Mouse (Mus musculus) neural tube, embryonic 14.5 days (tissue): ENCODE measurements around the gene Serp2. TPM values are rescaled to one million over a fixed set of nuclear protein-coding genes. Genes with fewer than 3 reads are reported as not detected.

Experiments
- ATAC-seq: fragments of 200-750 bp; cut with Nextera tagmentation; 2 replicates; pipeline ENCODE4 v1.8.0; 2017; ENCODE audit warnings: low read depth, mild to moderate bottlenecking, moderate TSS enrichment, moderate library complexity
- H3K27ac ChIP-seq: fragments of 300-500 bp; sonication (generic); 2 replicates; pipeline ENCODE4 v1.5.1; 2014; ENCODE audit warnings: low read depth, mild to moderate bottlenecking, control low read depth, low read length, moderate library complexity, mixed read lengths
- H3K27me3 ChIP-seq: fragments of 300-500 bp; sonication (generic); 2 replicates; pipeline ENCODE4 v1.6.1; 2014; ENCODE audit warnings: low read length; ENCODE audit not compliant: control insufficient read depth, insufficient read depth
- H3K36me3 ChIP-seq: fragments of 300-500 bp; sonication (generic); 2 replicates; pipeline ENCODE4 v1.6.1; 2014; ENCODE audit warnings: low read length, mixed read lengths; ENCODE audit not compliant: control insufficient read depth, insufficient read depth
- H3K4me1 ChIP-seq: fragments of 300-500 bp; sonication (generic); 2 replicates; pipeline ENCODE4 v1.6.1; 2014; ENCODE audit warnings: low read length; ENCODE audit not compliant: control insufficient read depth, insufficient read depth
- H3K4me2 ChIP-seq: fragments of 300-500 bp; sonication (generic); 2 replicates; pipeline ENCODE4 v1.6.1; 2014; ENCODE audit warnings: mild to moderate bottlenecking, low read depth, low read length, control low read depth
- H3K4me3 ChIP-seq: fragments of 300-500 bp; sonication (generic); 2 replicates; pipeline ENCODE4 v1.5.1; 2014; ENCODE audit warnings: low read depth, low read length, control low read depth, mixed read lengths
- H3K9ac ChIP-seq: fragments of 300-500 bp; sonication (generic); replicated peaks from 2 replicates; pipeline ENCODE4 v1.6.1; 2014; ENCODE audit warnings: low read depth, mild to moderate bottlenecking, control low read depth, low read length, mixed read lengths
- H3K9me3 ChIP-seq: fragments of 300-500 bp; sonication (generic); 2 replicates; pipeline ENCODE4 v1.6.1; 2016; ENCODE audit warnings: low read length; ENCODE audit not compliant: control insufficient read depth
- WGBS: fragments of 180-500 bp; shearing (Covaris S2); extraction: QIAGEN DNeasy Blood & Tissue Kit; methylation state at CpG from one replicate; pipeline ENCODE4 v1.1.7; 2014; 5-methylcytosine and 5-hydroxymethylcytosine counted together
- polyA plus RNA-seq: library from polyadenylated mRNA; unstranded; fragments of >200 nt; fragmentation: Nextera tagmentation; extraction: Ambion mirVana; gene quantifications from 2 replicates; pipeline ENCODE4 v1.2.1, GENCODE M21; 2014

The Serp2 gene
- polyA plus RNA-seq, 1 experiment from 2014 or later, result 265 TPM

- Histone ChIP-seq H3K4me3 (no peak overlapping the region), H3K4me2 (no peak overlapping the region), H3K27me3 (no peaks in the 10 kb centered on the region), H3K36me3 (no peaks in the 10 kb centered on the region), H3K27ac (no peak overlapping the region), H3K4me1 (peaks cover 10% of the 10 kb centered on the region), H3K9me3 (no peaks in the 10 kb centered on the region), H3K9ac (no peak overlapping the region)
- ATAC-seq, result no peak
- WGBS, result 94% methylated on average over 1 of the region's 1 CpGs
Observed at GRCm38 (mm10) chr14:76535096-76535495, 21.6 kb downstream of the Serp2 start.

- ATAC-seq, result peak; percentile 63; the same call in 1 of the 2 replicates
- Histone ChIP-seq H3K36me3 (no peaks in the 10 kb centered on the region), H3K4me3 (0 out of 2 replicates have a peak overlapping the region, but pooled peaks have one; percentile 6), H3K4me1 (peaks cover 10% of the 10 kb centered on the region), H3K27ac (peak overlapping the region; percentile 35; the same call in 1 of the 2 replicates), H3K27me3 (no peaks in the 10 kb centered on the region), H3K9ac (no peak overlapping the region), H3K9me3 (no peaks in the 10 kb centered on the region), H3K4me2 (peak overlapping the region; percentile 37)
- 16% methylated on average over 10 of the region's 10 CpGs for WGBS
Observed at GRCm38 (mm10) chr14:76533170-76533815, 23.4 kb downstream of the Serp2 start.

GRCm38 (mm10) chr14:76532257-76533169 lies 24.2 kb downstream of the Serp2 start:
- no peaks in the 10 kb centered on the region for H3K27me3 ChIP-seq
- peaks cover 10% of the 10 kb centered on the region for H3K4me1 ChIP-seq
- H3K36me3 ChIP-seq, result no peaks in the 10 kb centered on the region
- peak; percentile 84 for ATAC-seq
- no peak overlapping the region for H3K9ac ChIP-seq
- 0 out of 2 replicates have a peak overlapping the region, but pooled peaks have one; percentile 6 for H3K4me3 ChIP-seq
- peak overlapping the region; percentile 35; the same call in 1 of the 2 replicates for H3K27ac ChIP-seq
- peak overlapping the region; percentile 37 for H3K4me2 ChIP-seq
- H3K9me3 ChIP-seq, result no peaks in the 10 kb centered on the region
- WGBS, result 47% methylated on average over 20 of the region's 20 CpGs

DNA sequence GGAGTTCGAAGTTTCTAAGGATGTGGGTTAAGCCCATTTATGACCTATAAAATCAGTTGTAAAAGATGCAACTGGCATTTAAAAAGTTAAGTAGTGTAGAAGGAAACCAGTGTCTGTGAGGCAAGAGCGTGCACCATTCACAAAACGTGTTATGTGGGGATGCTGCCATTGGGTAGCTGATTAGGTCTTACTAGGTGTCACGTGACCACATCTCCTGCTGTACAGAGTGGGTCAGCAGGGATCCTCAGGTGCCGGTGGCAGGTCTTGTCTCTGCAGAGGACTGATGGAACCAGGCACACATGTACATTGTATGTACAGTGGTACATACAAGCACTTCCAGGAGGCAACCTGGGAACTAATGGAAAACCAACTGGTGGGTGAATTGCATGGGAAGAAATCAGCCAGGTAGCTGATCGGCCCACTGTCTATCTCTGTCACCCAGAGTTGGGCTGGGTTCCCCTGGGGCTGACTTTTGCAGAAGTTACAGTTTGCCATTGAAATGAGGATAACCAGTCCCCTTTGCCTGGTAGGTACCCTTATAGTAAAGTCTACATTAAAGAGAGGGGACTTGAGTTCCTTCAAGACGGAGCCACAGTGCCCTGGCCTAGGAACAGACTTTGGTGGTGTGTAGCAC lies 25.5 kb downstream of the Serp2 start:
- ATAC-seq, result no peak
- 93% methylated on average over 7 of the region's 7 CpGs for WGBS

DNA sequence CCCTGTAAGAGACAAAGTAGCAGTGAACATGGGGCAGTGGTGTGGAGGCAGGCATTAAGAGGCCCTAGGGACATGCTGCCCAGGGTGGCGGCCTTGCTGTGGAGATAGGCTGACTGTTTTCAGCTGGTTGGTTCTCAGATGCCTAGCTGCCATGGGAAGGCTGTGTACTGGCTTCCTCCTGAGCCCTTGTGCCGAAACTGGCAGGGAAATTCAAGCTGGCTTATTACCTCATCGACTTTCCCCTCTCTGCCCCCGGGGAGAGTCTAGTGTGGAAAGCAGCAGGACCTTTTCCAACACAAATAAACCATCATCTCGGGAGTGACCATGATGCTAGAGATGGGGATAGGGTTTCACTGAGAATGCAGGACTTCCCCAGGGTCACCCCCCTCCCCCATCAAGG lies 28.0 kb downstream of the Serp2 start:
- no peak overlapping the region for H3K27ac ChIP-seq
- H3K36me3 ChIP-seq, result no peaks in the 10 kb centered on the region
- no peak for ATAC-seq
- H3K27me3 ChIP-seq, result no peaks in the 10 kb centered on the region
- WGBS, result 41% methylated on average over 5 of the region's 5 CpGs
- no peak overlapping the region for H3K4me2 ChIP-seq
- H3K4me1 ChIP-seq, result peaks cover 10% of the 10 kb centered on the region
- H3K4me3 ChIP-seq, result no peak overlapping the region
- H3K9me3 ChIP-seq, result no peaks in the 10 kb centered on the region
- no peak overlapping the region for H3K9ac ChIP-seq

More for the DNA sequence above, 25.5 kb downstream of the Serp2 start:
- no peak overlapping the region for H3K27ac ChIP-seq
- H3K9ac ChIP-seq, result no peak overlapping the region
- no peak overlapping the region for H3K4me2 ChIP-seq
- H3K36me3 ChIP-seq, result no peaks in the 10 kb centered on the region
- no peak overlapping the region for H3K4me3 ChIP-seq
- H3K9me3 ChIP-seq, result no peaks in the 10 kb centered on the region
- H3K27me3 ChIP-seq, result no peaks in the 10 kb centered on the region
- peaks cover 10% of the 10 kb centered on the region for H3K4me1 ChIP-seq

GRCm38 (mm10) chr14:76527758-76528313 lies 28.9 kb downstream of the Serp2 start:
- H3K27me3 ChIP-seq, result no peaks in the 10 kb centered on the region
- H3K36me3 ChIP-seq, result no peaks in the 10 kb centered on the region
- peaks cover 4% of the 10 kb centered on the region for H3K4me1 ChIP-seq
- H3K27ac ChIP-seq, result 0 out of 2 replicates have a peak overlapping the region, but pooled peaks have one; percentile 6
- H3K9ac ChIP-seq, result no peak overlapping the region
- WGBS, result 39% methylated on average over 8 of the region's 9 CpGs
- H3K4me2 ChIP-seq, result no peak overlapping the region
- H3K9me3 ChIP-seq, result no peaks in the 10 kb centered on the region
- no peak for ATAC-seq
- no peak overlapping the region for H3K4me3 ChIP-seq

GRCm38 (mm10) chr14:76527030-76527719 lies 29.5 kb downstream of the Serp2 start:
- H3K27me3 ChIP-seq, result no peaks in the 10 kb centered on the region
- no peak for ATAC-seq
- no peak overlapping the region for H3K4me2 ChIP-seq
- no peaks in the 10 kb centered on the region for H3K4me1 ChIP-seq
- H3K9me3 ChIP-seq, result no peaks in the 10 kb centered on the region
- H3K36me3 ChIP-seq, result no peaks in the 10 kb centered on the region
- H3K9ac ChIP-seq, result no peak overlapping the region
- 91% methylated on average over 20 of the region's 20 CpGs for WGBS
- H3K27ac ChIP-seq, result no peak overlapping the region
- H3K4me3 ChIP-seq, result no peak overlapping the region

DNA sequence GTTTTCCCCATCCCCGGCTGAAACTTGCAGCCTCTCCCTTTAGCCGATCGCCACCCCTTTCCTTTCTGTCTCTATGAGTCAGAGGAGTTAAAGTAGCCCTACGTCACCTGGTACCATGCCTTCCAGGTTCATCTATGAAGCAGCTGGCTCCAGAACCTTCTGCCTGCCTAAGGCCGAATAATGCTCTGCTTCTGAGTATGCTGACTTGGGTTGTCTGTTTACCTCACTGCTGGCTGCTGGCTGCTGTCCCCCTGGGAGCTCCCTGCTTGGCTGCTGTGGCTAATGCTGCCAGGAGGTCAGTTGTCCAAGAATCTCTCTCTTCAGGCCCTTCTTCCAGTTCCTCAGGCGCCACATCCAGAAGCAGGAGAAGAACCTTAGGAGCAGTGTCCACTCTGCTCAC lies 30.2 kb downstream of the Serp2 start:
- H3K4me1 ChIP-seq, result no peaks in the 10 kb centered on the region
- no peak overlapping the region for H3K4me2 ChIP-seq
- no peaks in the 10 kb centered on the region for H3K9me3 ChIP-seq
- WGBS, result 88% methylated on average over 6 of the region's 6 CpGs
- no peak overlapping the region for H3K27ac ChIP-seq
- no peaks in the 10 kb centered on the region for H3K36me3 ChIP-seq
- no peak overlapping the region for H3K4me3 ChIP-seq
- no peak for ATAC-seq
- H3K27me3 ChIP-seq, result no peaks in the 10 kb centered on the region
- H3K9ac ChIP-seq, result no peak overlapping the region
